Mouse (Mus musculus) intestine, postnatal 0 days (tissue): Measurements from ENCODE around the gene Col8a2. TPM values are rescaled to one million over a fixed set of nuclear protein-coding genes. Genes with fewer than 3 reads are reported as not detected.

Experiments used
- ATAC-seq: fragments of 200-750 bp; cut with Nextera tagmentation; 2 replicates; pipeline ENCODE4 v1.8.0; 2017; ENCODE audit warnings: mild to moderate bottlenecking, moderate TSS enrichment, moderate library complexity
- H3K27ac ChIP-seq: fragments of 300-500 bp; sonication (generic); 2 replicates; pipeline ENCODE4 v1.5.1; 2014; ENCODE audit warnings: mild to moderate bottlenecking, low read depth, low read length, moderate library complexity
- H3K27me3 ChIP-seq: fragments of 300-500 bp; sonication (generic); replicated peaks from 2 replicates; pipeline ENCODE4 v1.6.1; 2014; ENCODE audit warnings: low read length, mixed read lengths; ENCODE audit not compliant: control insufficient read depth, insufficient read depth
- H3K36me3 ChIP-seq: fragments of 300-500 bp; sonication (generic); 2 replicates; pipeline ENCODE4 v1.6.1; 2014; ENCODE audit warnings: mild to moderate bottlenecking, moderate library complexity; ENCODE audit not compliant: control insufficient read depth, insufficient read depth
- H3K4me1 ChIP-seq: fragments of 300-500 bp; sonication (generic); replicated peaks from 2 replicates; pipeline ENCODE4 v1.6.1; 2014; ENCODE audit warnings: antibody characterized with exemption, low read length, mixed read lengths; ENCODE audit not compliant: control insufficient read depth, insufficient read depth
- H3K4me2 ChIP-seq: fragments of 300-500 bp; sonication (generic); replicated peaks from 2 replicates; pipeline ENCODE4 v1.6.1; 2014; ENCODE audit warnings: low read depth, mild to moderate bottlenecking, moderate library complexity
- H3K4me3 ChIP-seq: fragments of 300-500 bp; sonication (generic); 2 replicates; pipeline ENCODE4 v1.5.1; 2014; ENCODE audit warnings: low read depth, low read length
- H3K9ac ChIP-seq: fragments of 300-500 bp; sonication (generic); 2 replicates; pipeline ENCODE4 v1.6.1; 2014; ENCODE audit warnings: mild to moderate bottlenecking, low read depth, low read length
- H3K9me3 ChIP-seq: fragments of 300-500 bp; sonication (generic); 2 replicates; pipeline ENCODE4 v1.6.1; 2016; ENCODE audit warnings: mixed run types; ENCODE audit not compliant: control insufficient read depth
- CTCF ChIP-seq: sonication (generic); IDR thresholded peaks from 2 replicates; pipeline ENCODE4 v1.5.1; 2016; ENCODE audit warnings: low read depth, mild to moderate bottlenecking, control low read depth, antibody characterized with exemption, moderate library complexity
- WGBS: fragments of 180-500 bp; shearing (Covaris S2); extraction: QIAGEN DNeasy Blood & Tissue Kit; methylation state at CpG from one replicate; pipeline ENCODE4 v1.1.7; 2014; 5-methylcytosine and 5-hydroxymethylcytosine counted together
- polyA plus RNA-seq: library from polyadenylated mRNA; unstranded; fragments of >200 nt; fragmentation: Nextera tagmentation; extraction: Ambion mirVana; gene quantifications from 2 replicates; pipeline ENCODE4 v1.2.1, GENCODE M21; 2015

The Col8a2 gene
- polyA plus RNA-seq, 1 experiment from 2014 or later: 2.2 TPM

GRCm38 (mm10) chr4:126295152-126295551 lies 8.6 kb downstream of the Col8a2 start:
- Histone ChIP-seq H3K4me3 (no peak overlapping the region), H3K9ac (no peak overlapping the region), H3K36me3 (no peaks in the 10 kb centered on the region), H3K4me1 (0 out of 2 replicates have a peak, but pooled peaks cover 6% of the 10 kb centered on the region), H3K27ac (no peak overlapping the region), H3K4me2 (no peak overlapping the region), H3K27me3 (peaks cover 20% of the 10 kb centered on the region), H3K9me3 (no peaks in the 10 kb centered on the region)
- 70% methylated on average over 6 of the region's 6 CpGs for WGBS
- TF ChIP-seq CTCF: no peak
- ATAC-seq: no peak

GRCm38 (mm10) chr4:126295937-126296336 lies 9.3 kb downstream of the Col8a2 start:
- H3K4me3 ChIP-seq: no peak overlapping the region
- WGBS: 53% methylated on average over 4 of the region's 4 CpGs
- H3K4me2 ChIP-seq: no peak overlapping the region; the same call in 1 of the 2 replicates
- peaks cover 25% of the 10 kb centered on the region for H3K27me3 ChIP-seq
- no peaks in the 10 kb centered on the region for H3K9me3 ChIP-seq
- no peak overlapping the region for H3K27ac ChIP-seq
- 0 out of 2 replicates have a peak, but pooled peaks cover 7% of the 10 kb centered on the region for H3K4me1 ChIP-seq
- TF ChIP-seq CTCF: no peak
- H3K9ac ChIP-seq: no peak overlapping the region
- H3K36me3 ChIP-seq: no peaks in the 10 kb centered on the region
- ATAC-seq: no peak

GRCm38 (mm10) chr4:126296617-126297101 lies 10.1 kb downstream of the Col8a2 start:
- peaks cover 32% of the 10 kb centered on the region for H3K27me3 ChIP-seq
- peak overlapping the region; percentile 48 for H3K9ac ChIP-seq
- H3K4me2 ChIP-seq: peak overlapping the region; percentile 67
- no peaks in the 10 kb centered on the region for H3K36me3 ChIP-seq
- no peaks in the 10 kb centered on the region for H3K9me3 ChIP-seq
- TF ChIP-seq CTCF: 0 out of 2 replicates have a peak, but pooled peaks have one; percentile 32
- H3K4me1 ChIP-seq: peaks cover 13% of the 10 kb centered on the region; the same call in 1 of the 2 replicates
- under 1% methylated on average over 34 of the region's 34 CpGs for WGBS
- H3K4me3 ChIP-seq: peak overlapping the region; percentile 26
- H3K27ac ChIP-seq: no peak overlapping the region
- peak; percentile 35; the same call in 1 of the 2 replicates for ATAC-seq

GRCm38 (mm10) chr4:126300916-126301583 lies 14.5 kb downstream of the Col8a2 start:
- 0 out of 2 replicates have a peak, but pooled peaks have one; percentile 22 for ATAC-seq
- H3K9me3 ChIP-seq: no peaks in the 10 kb centered on the region
- no peaks in the 10 kb centered on the region for H3K36me3 ChIP-seq
- H3K4me2 ChIP-seq: peak overlapping the region; percentile 71
- WGBS: 2% methylated on average over 48 of the region's 50 CpGs
- peak overlapping the region; percentile 27; the same call in 1 of the 2 replicates for H3K9ac ChIP-seq
- H3K27me3 ChIP-seq: peaks cover 47% of the 10 kb centered on the region
- peak overlapping the region; percentile 28 for H3K4me3 ChIP-seq
- H3K4me1 ChIP-seq: peaks cover 13% of the 10 kb centered on the region; the same call in 1 of the 2 replicates
- H3K27ac ChIP-seq: no peak overlapping the region
- no peak for TF ChIP-seq CTCF

DNA sequence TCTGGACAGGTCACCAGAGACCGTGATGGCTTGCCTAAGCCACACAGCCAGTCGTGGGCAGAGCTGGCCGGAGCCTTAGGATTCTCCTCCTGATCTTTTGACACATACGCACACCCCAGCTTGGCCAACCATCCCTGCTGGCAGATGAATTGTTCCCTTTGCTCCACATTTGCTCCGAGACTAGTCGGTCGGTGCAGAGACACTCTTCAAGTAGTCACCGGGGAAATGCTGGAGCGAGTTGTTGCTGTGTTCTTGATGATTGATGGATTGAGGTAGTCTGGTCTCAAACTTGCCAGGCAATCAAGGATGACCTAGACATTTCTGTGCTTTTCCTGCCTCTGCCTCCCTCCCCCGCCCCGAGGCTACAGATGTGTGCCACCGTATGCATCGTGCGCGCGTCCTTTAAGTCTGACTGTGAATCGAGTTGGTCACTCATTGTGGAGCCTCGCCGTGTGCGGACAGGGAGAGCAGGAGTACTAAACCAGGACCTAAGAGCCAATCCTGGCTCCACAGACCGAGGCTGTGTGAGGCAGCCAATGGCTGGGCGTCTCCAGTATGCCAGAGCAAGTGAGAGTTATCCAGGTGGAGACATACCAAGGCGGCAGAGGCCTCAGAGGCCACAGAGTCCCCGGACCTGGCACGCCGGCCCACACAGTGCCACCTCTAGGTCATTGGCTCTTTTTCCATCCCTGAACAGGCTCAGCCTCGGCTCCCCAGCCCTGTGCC lies 15.2 kb downstream of the Col8a2 start:
- peak overlapping the region; percentile 71 for H3K4me2 ChIP-seq
- peaks cover 47% of the 10 kb centered on the region for H3K27me3 ChIP-seq
- H3K9me3 ChIP-seq: no peaks in the 10 kb centered on the region
- H3K9ac ChIP-seq: peak overlapping the region; percentile 27; the same call in 1 of the 2 replicates
- 16% methylated on average over 27 of the region's 27 CpGs for WGBS
- no peak for ATAC-seq
- peaks cover 12% of the 10 kb centered on the region; the same call in 1 of the 2 replicates for H3K4me1 ChIP-seq
- H3K4me3 ChIP-seq: peak overlapping the region; percentile 28
- H3K27ac ChIP-seq: no peak overlapping the region
- TF ChIP-seq CTCF: no peak
- H3K36me3 ChIP-seq: no peaks in the 10 kb centered on the region

GRCm38 (mm10) chr4:126303877-126304276 lies 17.3 kb downstream of the Col8a2 start:
- peaks cover 35% of the 10 kb centered on the region for H3K27me3 ChIP-seq
- no peak overlapping the region for H3K4me3 ChIP-seq
- 64% methylated on average over 4 of the region's 4 CpGs for WGBS
- H3K27ac ChIP-seq: no peak overlapping the region
- no peak for ATAC-seq
- no peak overlapping the region for H3K9ac ChIP-seq
- peaks cover 8% of the 10 kb centered on the region; the same call in 1 of the 2 replicates for H3K4me1 ChIP-seq
- peak; percentile 59 for TF ChIP-seq CTCF
- no peak overlapping the region for H3K4me2 ChIP-seq
- no peaks in the 10 kb centered on the region for H3K36me3 ChIP-seq
- H3K9me3 ChIP-seq: no peaks in the 10 kb centered on the region
